Mouse (Mus musculus): ENCODE data around the gene Sgpl1. TPM values are rescaled to one million over a fixed set of nuclear protein-coding genes. Genes with fewer than 3 reads are reported as not detected.

Sgpl1 gene
- polyA plus RNA-seq, 1 experiment, result 43.9 TPM

GRCm38 (mm10) chr10:61068436-61069192, 78.9 kb downstream of the Sgpl1 start:
- TF ChIP-seq FOSL1 (IDR thresholded peaks at IDR 0.05; ENCODE audit: insufficient read depth, low read length, poor library complexity, severe bottlenecking) (no peak), CTCF (IDR thresholded peaks at IDR 0.05; ENCODE audit: control insufficient read depth, insufficient read depth, insufficient read length) (peak; percentile 62)
- Histone ChIP-seq H3ac (ENCODE audit: control insufficient read depth, insufficient read length, low read depth) (no peak overlapping the region), H3K4me3 (ENCODE audit: insufficient read depth, poor library complexity, severe bottlenecking) (no peak overlapping the region), H3K27me3 (ENCODE audit: control insufficient read depth, insufficient read depth, insufficient read length) (no peaks in the 10 kb centered on the region), H3K79me2 (ENCODE audit: control insufficient read depth, insufficient read depth) (no peaks in the 10 kb centered on the region), H3K36me3 (ENCODE audit: control insufficient read depth, insufficient read depth) (no peaks in the 10 kb centered on the region), H3K79me3 (ENCODE audit: low read depth) (no peaks in the 10 kb centered on the region)

- Histone ChIP-seq H3K79me2 (ENCODE audit: control insufficient read depth, insufficient read depth) (no peaks in the 10 kb centered on the region), H3ac (ENCODE audit: control insufficient read depth, insufficient read length, low read depth) (no peak overlapping the region), H3K27me3 (ENCODE audit: control insufficient read depth, insufficient read depth, insufficient read length) (no peaks in the 10 kb centered on the region), H3K36me3 (ENCODE audit: control insufficient read depth, insufficient read depth) (no peaks in the 10 kb centered on the region), H3K4me3 (ENCODE audit: insufficient read depth, poor library complexity, severe bottlenecking) (no peak overlapping the region), H3K79me3 (ENCODE audit: low read depth) (no peaks in the 10 kb centered on the region)
- no peak for TF ChIP-seq MYOD1 (IDR thresholded peaks at IDR 0.05; ENCODE audit: control insufficient read depth, insufficient read length, low read depth)
- TF ChIP-seq CTCF (IDR thresholded peaks at IDR 0.05; ENCODE audit: control insufficient read depth, insufficient read depth, insufficient read length), result no peak
- no peak for TF ChIP-seq FOSL1 (IDR thresholded peaks at IDR 0.05; ENCODE audit: insufficient read depth, low read length, poor library complexity, severe bottlenecking)
- no peak for TF ChIP-seq MAX (IDR thresholded peaks at IDR 0.05)
- TF ChIP-seq USF1 (IDR thresholded peaks at IDR 0.05; ENCODE audit: low read depth), result no peak
- TF ChIP-seq CEBPB (IDR thresholded peaks at IDR 0.05; ENCODE audit: low read depth), result no peak
- no peak for TF ChIP-seq MYOG (IDR thresholded peaks at IDR 0.05; ENCODE audit: control insufficient read depth, extremely low read depth, insufficient read length)
These were observed 82.1 kb downstream of the Sgpl1 start for GRCm38 (mm10) chr10:61065287-61066005.

GRCm38 (mm10) chr10:61064635-61065034, 82.9 kb downstream of the Sgpl1 start:
- no peak for TF ChIP-seq MYOD1 (IDR thresholded peaks at IDR 0.05; ENCODE audit: control insufficient read depth, insufficient read length, low read depth)
- TF ChIP-seq MYOG (IDR thresholded peaks at IDR 0.05; ENCODE audit: control insufficient read depth, extremely low read depth, insufficient read length), result no peak
- TF ChIP-seq MAX (IDR thresholded peaks at IDR 0.05), result no peak
- TF ChIP-seq USF1 (IDR thresholded peaks at IDR 0.05; ENCODE audit: low read depth), result no peak
- no peak for TF ChIP-seq FOSL1 (IDR thresholded peaks at IDR 0.05; ENCODE audit: insufficient read depth, low read length, poor library complexity, severe bottlenecking)
- TF ChIP-seq CEBPB (IDR thresholded peaks at IDR 0.05; ENCODE audit: low read depth), result no peak
- no peak for TF ChIP-seq CTCF (IDR thresholded peaks at IDR 0.05; ENCODE audit: control insufficient read depth, insufficient read depth, insufficient read length)
- no peaks in the 10 kb centered on the region for H3K79me2 ChIP-seq (ENCODE audit: control insufficient read depth, insufficient read depth)
- no peaks in the 10 kb centered on the region for H3K79me3 ChIP-seq (ENCODE audit: low read depth)
- no peak overlapping the region for H3ac ChIP-seq (ENCODE audit: control insufficient read depth, insufficient read length, low read depth)
- no peak overlapping the region for H3K4me3 ChIP-seq (ENCODE audit: insufficient read depth, poor library complexity, severe bottlenecking)
- no peaks in the 10 kb centered on the region for H3K36me3 ChIP-seq (ENCODE audit: control insufficient read depth, insufficient read depth)
- no peaks in the 10 kb centered on the region for H3K27me3 ChIP-seq (ENCODE audit: control insufficient read depth, insufficient read depth, insufficient read length)

- Histone ChIP-seq H3K27me3 (ENCODE audit: control insufficient read depth, insufficient read depth, insufficient read length) (no peaks in the 10 kb centered on the region), H3ac (ENCODE audit: control insufficient read depth, insufficient read length, low read depth) (no peak overlapping the region), H3K36me3 (ENCODE audit: control insufficient read depth, insufficient read depth) (no peaks in the 10 kb centered on the region), H3K4me3 (ENCODE audit: insufficient read depth, poor library complexity, severe bottlenecking) (no peak overlapping the region), H3K79me3 (ENCODE audit: low read depth) (no peaks in the 10 kb centered on the region), H3K79me2 (ENCODE audit: control insufficient read depth, insufficient read depth) (no peaks in the 10 kb centered on the region)
- TF ChIP-seq CEBPB (IDR thresholded peaks at IDR 0.05; ENCODE audit: low read depth) (no peak), FOSL1 (IDR thresholded peaks at IDR 0.05; ENCODE audit: insufficient read depth, low read length, poor library complexity, severe bottlenecking) (no peak), MYOG (IDR thresholded peaks at IDR 0.05; ENCODE audit: control insufficient read depth, extremely low read depth, insufficient read length) (no peak), USF1 (IDR thresholded peaks at IDR 0.05; ENCODE audit: low read depth) (no peak), MYOD1 (IDR thresholded peaks at IDR 0.05; ENCODE audit: control insufficient read depth, insufficient read length, low read depth) (no peak), MAX (IDR thresholded peaks at IDR 0.05) (no peak), CTCF (IDR thresholded peaks at IDR 0.05; ENCODE audit: control insufficient read depth, insufficient read depth, insufficient read length) (no peak)
These were observed 84.1 kb downstream of the Sgpl1 start for GRCm38 (mm10) chr10:61063271-61063864.

GRCm38 (mm10) chr10:61059543-61060110, 87.9 kb downstream of the Sgpl1 start:
- TF ChIP-seq MYOG (IDR thresholded peaks at IDR 0.05; ENCODE audit: control insufficient read depth, extremely low read depth, insufficient read length) (no peak), MYOD1 (IDR thresholded peaks at IDR 0.05; ENCODE audit: control insufficient read depth, insufficient read length, low read depth) (no peak), MAX (IDR thresholded peaks at IDR 0.05) (no peak), FOSL1 (IDR thresholded peaks at IDR 0.05; ENCODE audit: insufficient read depth, low read length, poor library complexity, severe bottlenecking) (no peak), USF1 (IDR thresholded peaks at IDR 0.05; ENCODE audit: low read depth) (no peak), CEBPB (IDR thresholded peaks at IDR 0.05; ENCODE audit: low read depth) (no peak), CTCF (IDR thresholded peaks at IDR 0.05; ENCODE audit: control insufficient read depth, insufficient read depth, insufficient read length) (no peak)
- Histone ChIP-seq H3K36me3 (ENCODE audit: control insufficient read depth, insufficient read depth) (no peaks in the 10 kb centered on the region), H3K79me2 (ENCODE audit: control insufficient read depth, insufficient read depth) (no peaks in the 10 kb centered on the region), H3K27me3 (ENCODE audit: control insufficient read depth, insufficient read depth, insufficient read length) (peaks cover 10% of the 10 kb centered on the region), H3K4me3 (ENCODE audit: insufficient read depth, poor library complexity, severe bottlenecking) (no peak overlapping the region), H3ac (ENCODE audit: control insufficient read depth, insufficient read length, low read depth) (no peak overlapping the region), H3K79me3 (ENCODE audit: low read depth) (no peaks in the 10 kb centered on the region)

All from C2C12 (cell line).